In genomic region chr2:60027166-60027565, GRCm38 (mm10) we compare ENCODE assay signal across 22 mouse cellular contexts.
DNase-seq lines count a peak whose midpoint lies in the region; ATAC-seq and TF ChIP-seq lines count a peak whose summit lies in the region.
"Had no signal": no experiment of that assay in that cellular context is flagged by ENCODE, and none has a peak within 500 bp of the region (broad histone marks: within the 10 kb centered on the region; RNA-seq: fewer than 3 reads in every experiment).

No protein-coding gene starts in this region.

- H3K27me3 ChIP-seq in cerebellum, adult 2 months (ENCODE audit: control insufficient read depth, insufficient read depth, low read length), result no peaks in the 10 kb centered on the region
- no peaks in the 10 kb centered on the region for H3K27me3 ChIP-seq in hindbrain, embryonic 13.5 days
- H3K27me3 ChIP-seq in hindbrain, embryonic 16.5 days (replicated peaks; ENCODE audit: control insufficient read depth, insufficient read depth, low read length), result no peaks in the 10 kb centered on the region
- H3K27me3 ChIP-seq in neural tube, embryonic 14.5 days (ENCODE audit: control insufficient read depth, insufficient read depth, low read length), result no peaks in the 10 kb centered on the region
- H3K27me3 ChIP-seq: CH12.LX; embryonic facial prominence, embryonic 13.5 days; embryonic facial prominence, embryonic 15.5 days; forebrain, embryonic 12.5 days had no signal

- no peak overlapping the region for H3K4me3 ChIP-seq in cerebellum, adult 2 months (replicated peaks; ENCODE audit: insufficient read depth, low read depth, low read length)
- H3K4me3 ChIP-seq in hindbrain, embryonic 13.5 days, result no peak overlapping the region
- no peak overlapping the region for H3K4me3 ChIP-seq in hindbrain, embryonic 16.5 days (ENCODE audit: low read length)
- no peak overlapping the region for H3K4me3 ChIP-seq in neural tube, embryonic 14.5 days (ENCODE audit: low read depth, low read length)
- H3K4me3 ChIP-seq: embryonic facial prominence, embryonic 13.5 days; embryonic facial prominence, embryonic 15.5 days; erythroblast, embryonic 14.5 days; forebrain, embryonic 10.5 days; forebrain, embryonic 12.5 days had no signal

- no peaks in the 10 kb centered on the region for H3K36me3 ChIP-seq in hindbrain, embryonic 13.5 days
- H3K36me3 ChIP-seq in hindbrain, embryonic 16.5 days (ENCODE audit: control insufficient read depth, insufficient read depth, low read length), result peaks cover 2% of the 10 kb centered on the region; the same call in 1 of the 2 replicates
- no peaks in the 10 kb centered on the region for H3K36me3 ChIP-seq in neural tube, embryonic 14.5 days (ENCODE audit: control insufficient read depth, insufficient read depth, low read length)
- H3K36me3 ChIP-seq: embryonic facial prominence, embryonic 13.5 days; embryonic facial prominence, embryonic 15.5 days; forebrain, embryonic 12.5 days had no signal

- no peak overlapping the region for H3K4me2 ChIP-seq in hindbrain, embryonic 13.5 days
- H3K4me2 ChIP-seq in hindbrain, embryonic 16.5 days (ENCODE audit: low read length), result no peak overlapping the region
- no peak overlapping the region for H3K4me2 ChIP-seq in neural tube, embryonic 14.5 days (ENCODE audit: low read depth, low read length)
- H3K4me2 ChIP-seq: embryonic facial prominence, embryonic 13.5 days; embryonic facial prominence, embryonic 15.5 days; forebrain, embryonic 12.5 days had no signal

- TF ChIP-seq CTCF in cerebellum, adult 2 months (IDR thresholded peaks at IDR 0.05; ENCODE audit: borderline replicate concordance, insufficient read depth, low read depth, low read length), result no peak

- DNase-seq in cerebellum, adult 2 months, result no peak
- no peak for DNase-seq in cerebellum, postnatal 4 days (ENCODE audit: low spot score in 2 of 2)
- no peak for DNase-seq in neural tube, embryonic 10.5 days (ENCODE audit: extremely low spot score, low spot score)
- peak; percentile 63 for DNase-seq in Muller cell, postnatal 12 days (ENCODE audit: inconsistent ontology term)
- DNase-seq: adrenal gland, adult 2 months; adrenal gland, postnatal 10 days; adrenal gland, postnatal 25 days; B cell, adult 2 months; cerebellum, adult 11 months; cerebellum, adult 9-10 months; embryo, embryonic 11 days had no signal

- no peak for TF ChIP-seq POLR2A in cerebellum, adult 2 months (IDR thresholded peaks at IDR 0.05; ENCODE audit: borderline replicate concordance, insufficient read depth, low read length)

- H3K9me3 ChIP-seq in hindbrain, embryonic 13.5 days, result no peaks in the 10 kb centered on the region
- H3K9me3 ChIP-seq in hindbrain, embryonic 16.5 days (ENCODE audit: control insufficient read depth, low read length), result no peaks in the 10 kb centered on the region
- no peaks in the 10 kb centered on the region for H3K9me3 ChIP-seq in neural tube, embryonic 14.5 days (ENCODE audit: control insufficient read depth, low read length)
- H3K9me3 ChIP-seq: embryonic facial prominence, embryonic 13.5 days; embryonic facial prominence, embryonic 15.5 days; forebrain, embryonic 10.5 days; forebrain, embryonic 12.5 days; G1E had no signal

- 0 out of 2 replicates have a peak overlapping the region, but pooled peaks have one; percentile 20 for H3K27ac ChIP-seq in cerebellum, adult 2 months (ENCODE audit: insufficient read depth, low read length)
- 0 out of 2 replicates have a peak overlapping the region, but pooled peaks have one; percentile 44 for H3K27ac ChIP-seq in hindbrain, embryonic 13.5 days
- H3K27ac ChIP-seq in hindbrain, embryonic 16.5 days (ENCODE audit: low read depth, low read length), result no peak overlapping the region
- no peak overlapping the region for H3K27ac ChIP-seq in neural tube, embryonic 14.5 days (ENCODE audit: low read depth, low read length)
- H3K27ac ChIP-seq: embryonic facial prominence, embryonic 13.5 days; embryonic facial prominence, embryonic 15.5 days; forebrain, embryonic 10.5 days had no signal

- WGBS in cerebellum, adult 2 months, result 78% methylated on average over 5 of the region's 5 CpGs
- WGBS in hindbrain, embryonic 13.5 days, result 95% methylated on average over 5 of the region's 5 CpGs
- WGBS in hindbrain, embryonic 16.5 days, result 90% methylated on average over 5 of the region's 5 CpGs
- 86% methylated on average over 5 of the region's 5 CpGs for WGBS in neural tube, embryonic 14.5 days

- no peak for ATAC-seq in hindbrain, embryonic 13.5 days (ENCODE audit: low FRiP score)
- ATAC-seq in hindbrain, embryonic 16.5 days, result no peak
- ATAC-seq in neural tube, embryonic 14.5 days (ENCODE audit: low read depth), result peak; percentile 24; the same call in 1 of the 2 replicates
- ATAC-seq: CD4-positive, CD25-positive, alpha-beta regulatory T cell, adult 4 months had no signal

- no peak overlapping the region for H3K9ac ChIP-seq in hindbrain, embryonic 13.5 days
- H3K9ac ChIP-seq in hindbrain, embryonic 16.5 days (ENCODE audit: low read depth, low read length), result no peak overlapping the region
- H3K9ac ChIP-seq in neural tube, embryonic 14.5 days (replicated peaks; ENCODE audit: low read depth, low read length), result no peak overlapping the region
- H3K9ac ChIP-seq: embryonic facial prominence, embryonic 13.5 days; embryonic facial prominence, embryonic 15.5 days; forebrain, embryonic 12.5 days had no signal

- peaks cover 3% of the 10 kb centered on the region; the same call in 1 of the 2 replicates for H3K4me1 ChIP-seq in cerebellum, adult 2 months (ENCODE audit: control insufficient read depth, insufficient read depth, low read length)
- H3K4me1 ChIP-seq in hindbrain, embryonic 13.5 days (replicated peaks), result peaks cover 11% of the 10 kb centered on the region; the same call in 1 of the 2 replicates
- H3K4me1 ChIP-seq in hindbrain, embryonic 16.5 days (ENCODE audit: control insufficient read depth, insufficient read depth, low read depth, low read length), result peaks cover 4% of the 10 kb centered on the region
- H3K4me1 ChIP-seq in neural tube, embryonic 14.5 days (ENCODE audit: control insufficient read depth, insufficient read depth, low read length), result no peaks in the 10 kb centered on the region
- H3K4me1 ChIP-seq: embryonic facial prominence, embryonic 15.5 days had no signal

Comparison
In these comparisons a context has a peak if more than half of its experiments do, and no peak if none do; other contexts are left out.
1. H3K27ac ChIP-seq: peak in cerebellum, adult 2 months (single experiment) and hindbrain, embryonic 13.5 days (single experiment); none in hindbrain, embryonic 16.5 days (single experiment) and neural tube, embryonic 14.5 days (single experiment).